Mouse (Mus musculus) hindbrain, embryonic 14.5 days (tissue): ENCODE measurements around the gene Yipf2. TPM values are rescaled to one million over a fixed set of nuclear protein-coding genes. Genes with fewer than 3 reads are reported as not detected.
"Not testable (repeated sequence)": the region's sequence is repeated elsewhere in the genome, so short reads cannot be mapped to it uniquely, and the experiment has no call there.

ENCODE experiments used
- ATAC-seq: fragments of 200-750 bp; cut with Nextera tagmentation; 2 replicates; pipeline ENCODE4 v1.8.0; 2017; ENCODE audit warnings: moderate number of reproducible peaks, mild to moderate bottlenecking, moderate TSS enrichment, moderate library complexity; ENCODE audit not compliant: low FRiP score
- DNase-seq: peaks from one replicate; pipeline ENCODE4 v3.0.0-alpha.2; 2015; ENCODE audit warnings: low spot score
- H3K27ac ChIP-seq: fragments of 300-500 bp; sonication (generic); 2 replicates; pipeline ENCODE4 v1.5.1; 2014; ENCODE audit warnings: mild to moderate bottlenecking, moderate library complexity
- H3K27me3 ChIP-seq: fragments of 300-500 bp; sonication (generic); 2 replicates; pipeline ENCODE4 v1.6.1; 2014; ENCODE audit warnings: mild to moderate bottlenecking, low read length, mixed read lengths; ENCODE audit not compliant: control insufficient read depth, insufficient read depth
- H3K36me3 ChIP-seq: fragments of 300-500 bp; sonication (generic); replicated peaks from 2 replicates; pipeline ENCODE4 v1.6.1; 2014; ENCODE audit not compliant: control insufficient read depth, insufficient read depth
- H3K4me1 ChIP-seq: fragments of 300-500 bp; sonication (generic); replicated peaks from 2 replicates; pipeline ENCODE4 v1.6.1; 2014; ENCODE audit warnings: antibody characterized with exemption, low read length, mixed read lengths; ENCODE audit not compliant: control insufficient read depth, insufficient read depth
- H3K4me2 ChIP-seq: fragments of 300-500 bp; sonication (generic); replicated peaks from 2 replicates; pipeline ENCODE4 v1.6.1; 2014; ENCODE audit warnings: mild to moderate bottlenecking, moderate library complexity
- H3K4me3 ChIP-seq: fragments of 300-500 bp; sonication (generic); replicated peaks from 2 replicates; pipeline ENCODE4 v1.5.1; 2014; ENCODE audit warnings: mild to moderate bottlenecking, low read length
- H3K9ac ChIP-seq: fragments of 300-500 bp; sonication (generic); 2 replicates; pipeline ENCODE4 v1.6.1; 2014
- H3K9me3 ChIP-seq: fragments of 300-500 bp; sonication (generic); 2 replicates; pipeline ENCODE4 v1.6.1; 2016; ENCODE audit warnings: low read length; ENCODE audit not compliant: control insufficient read depth
- WGBS: fragments of 180-500 bp; shearing (Covaris S2); extraction: QIAGEN DNeasy Blood & Tissue Kit; methylation state at CpG from one replicate; pipeline ENCODE4 v1.1.7; 2014; 5-methylcytosine and 5-hydroxymethylcytosine counted together
- polyA plus RNA-seq: library from polyadenylated mRNA; unstranded; fragments of >200 nt; fragmentation: Nextera tagmentation; extraction: Ambion mirVana; gene quantifications from 2 replicates; pipeline ENCODE4 v1.2.1, GENCODE M21; 2014

Gene Yipf2
- polyA plus RNA-seq, 1 experiment from 2014 or later: 17.2 TPM

DNA sequence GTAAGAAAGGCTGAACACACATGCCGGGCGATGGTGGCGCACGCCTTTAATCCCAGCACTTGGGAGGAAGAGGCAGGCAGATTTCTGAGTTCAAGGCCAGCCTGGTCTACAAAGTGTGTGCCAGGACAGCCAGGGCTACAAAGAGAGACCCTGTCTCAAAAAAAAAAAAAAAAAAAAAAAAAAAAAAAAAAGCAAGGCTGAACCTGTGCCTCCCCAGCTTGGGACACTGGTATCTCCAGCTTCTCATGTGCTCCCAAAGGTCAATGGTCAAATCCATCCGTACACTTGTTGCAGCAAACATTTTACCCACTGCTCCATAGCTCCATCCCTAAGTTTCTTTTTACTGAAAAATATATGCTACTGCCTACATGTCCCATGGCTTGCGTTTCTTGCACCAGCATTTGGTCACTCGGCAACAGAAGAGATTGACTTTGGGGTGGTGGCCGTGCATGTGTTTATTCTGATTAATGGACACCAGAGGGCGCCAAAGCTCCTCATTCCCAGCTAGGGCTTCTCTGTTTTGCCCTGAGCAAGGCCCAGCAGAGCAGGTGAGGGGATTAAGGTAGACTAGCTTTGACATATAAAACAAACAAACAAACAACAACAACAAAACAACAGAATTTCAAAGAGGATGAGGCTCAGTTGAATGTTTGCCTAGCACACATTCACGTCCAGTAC is 9.2 kb upstream of the Yipf2 start:
- ATAC-seq: peak; percentile 72

DNA sequence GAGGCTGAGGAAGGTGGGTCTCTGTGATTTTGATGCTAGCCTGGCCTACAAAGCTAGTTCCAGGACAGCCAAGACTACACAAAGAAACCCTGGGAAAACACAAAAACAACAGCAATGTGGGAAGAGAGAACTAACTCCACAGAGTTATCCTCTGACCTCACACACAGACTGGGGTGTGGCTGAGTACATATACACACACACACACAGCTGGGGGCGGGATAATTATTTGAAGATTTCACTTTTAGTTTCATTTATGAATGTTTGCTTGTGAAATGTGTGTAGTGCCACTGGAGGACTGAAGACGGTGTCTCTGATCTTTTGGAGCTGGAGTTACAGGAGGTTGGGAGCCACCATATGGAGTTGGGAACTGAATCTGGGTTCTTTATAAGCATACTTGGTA is 8.4 kb upstream of the Yipf2 start:
- Histone ChIP-seq H3K27me3 (no peaks in the 10 kb centered on the region), H3K4me2 (no peak overlapping the region)
- 89% methylated on average over 2 of the region's 2 CpGs for WGBS

More for the DNA sequence above, 9.2 kb upstream of the Yipf2 start:
- Histone ChIP-seq H3K27ac (no peak overlapping the region), H3K36me3 (0 out of 2 replicates have a peak, but pooled peaks cover under 1% of the 10 kb centered on the region), H3K9me3 (no peaks in the 10 kb centered on the region), H3K4me1 (no peaks in the 10 kb centered on the region), H3K4me3 (no peak overlapping the region), H3K9ac (no peak overlapping the region), H3K4me2 (no peak overlapping the region), H3K27me3 (no peaks in the 10 kb centered on the region)
- WGBS: 51% methylated on average over 10 of the region's 10 CpGs
- peak; percentile 85 for DNase-seq

DNA sequence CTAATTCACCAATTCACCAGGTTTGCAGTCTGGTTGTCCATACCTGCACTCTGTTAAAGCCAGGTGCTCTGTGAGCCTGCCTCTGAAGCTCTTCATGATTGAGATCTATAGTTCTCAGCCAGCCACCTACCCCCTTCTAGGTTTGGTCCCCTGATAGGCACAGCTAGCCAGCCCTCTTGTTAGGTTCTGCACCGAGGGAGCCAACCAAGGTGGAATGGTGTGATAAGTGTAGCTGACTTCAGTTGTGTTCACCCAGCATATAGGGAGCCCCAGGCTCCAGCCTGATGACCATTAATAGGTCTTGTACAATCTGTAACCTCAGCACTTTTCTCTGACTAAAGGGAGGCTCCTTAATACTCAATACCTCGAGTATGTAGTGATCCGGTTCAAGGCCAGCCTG is 7.6 kb upstream of the Yipf2 start:
- no peaks in the 10 kb centered on the region for H3K27me3 ChIP-seq
- no peaks in the 10 kb centered on the region for H3K9me3 ChIP-seq
- H3K4me3 ChIP-seq: no peak overlapping the region
- no peak overlapping the region for H3K9ac ChIP-seq
- peaks cover 2% of the 10 kb centered on the region; the same call in 1 of the 2 replicates for H3K4me1 ChIP-seq
- no peak for DNase-seq
- H3K36me3 ChIP-seq: peaks cover 15% of the 10 kb centered on the region; the same call in 1 of the 2 replicates
- no peak overlapping the region for H3K27ac ChIP-seq
- 85% methylated on average over 3 of the region's 3 CpGs for WGBS
- no peak overlapping the region for H3K4me2 ChIP-seq
- no peak for ATAC-seq

More for the DNA sequence above, 8.4 kb upstream of the Yipf2 start:
- Histone ChIP-seq H3K9me3 (no peaks in the 10 kb centered on the region), H3K36me3 (peaks cover 7% of the 10 kb centered on the region; the same call in 1 of the 2 replicates), H3K9ac (no peak overlapping the region), H3K27ac (no peak overlapping the region), H3K4me1 (no peaks in the 10 kb centered on the region), H3K4me3 (no peak overlapping the region)
- DNase-seq (no peak), ATAC-seq (no peak)

DNA sequence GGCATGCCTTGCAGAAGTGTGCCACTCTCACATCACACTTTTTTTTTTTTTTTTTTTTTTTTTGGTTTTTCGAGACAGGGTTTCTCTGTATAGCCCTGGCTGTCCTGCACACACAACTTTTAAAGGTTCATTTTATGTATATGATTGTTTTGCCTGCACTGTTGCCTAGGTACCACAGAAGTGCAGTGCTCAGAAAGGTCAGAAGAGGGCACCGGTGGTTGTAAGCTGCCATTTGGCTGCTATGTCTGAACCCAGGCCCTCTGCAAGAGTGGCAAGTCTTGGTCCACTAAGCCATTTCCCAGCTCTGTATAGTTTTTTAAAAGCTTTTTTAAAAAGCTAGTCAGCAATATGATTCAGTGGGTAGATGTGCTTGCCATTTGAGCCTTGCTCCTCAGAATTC is 5.6 kb upstream of the Yipf2 start:
- no peak overlapping the region for H3K4me3 ChIP-seq
- H3K4me2 ChIP-seq: no peak overlapping the region
- H3K9ac ChIP-seq: no peak overlapping the region
- peaks cover 22% of the 10 kb centered on the region for H3K4me1 ChIP-seq
- no peaks in the 10 kb centered on the region for H3K27me3 ChIP-seq
- 25% methylated on average over 2 of the region's 2 CpGs for WGBS
- no peak for ATAC-seq
- DNase-seq: no peak
- H3K27ac ChIP-seq: no peak overlapping the region
- no peaks in the 10 kb centered on the region for H3K9me3 ChIP-seq
- peaks cover 22% of the 10 kb centered on the region; the same call in 1 of the 2 replicates for H3K36me3 ChIP-seq

DNA sequence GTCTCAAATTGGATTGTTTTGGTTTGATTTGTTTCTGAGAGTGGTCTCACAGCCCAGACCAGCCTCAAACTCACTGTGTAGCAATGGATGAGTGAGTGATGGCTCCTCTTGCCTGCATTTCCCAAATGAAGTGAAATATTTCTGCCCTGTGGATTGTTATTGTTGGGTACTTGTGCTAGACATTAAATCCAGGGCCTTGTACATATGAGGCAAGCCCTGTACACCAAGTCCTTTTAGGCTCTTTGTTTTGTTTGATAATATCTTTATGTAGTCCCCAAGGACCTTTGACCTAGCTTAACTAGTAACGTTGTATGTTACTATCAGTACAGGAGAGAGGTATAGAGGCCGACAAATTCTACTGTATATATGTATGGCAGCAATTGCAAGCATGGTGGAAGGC is 2.2 kb upstream of the Yipf2 start:
- Histone ChIP-seq H3K4me3 (no peak overlapping the region), H3K27ac (no peak overlapping the region), H3K4me1 (peaks cover 31% of the 10 kb centered on the region), H3K4me2 (peak overlapping the region; percentile 87; the same call in 1 of the 2 replicates), H3K36me3 (peaks cover 26% of the 10 kb centered on the region), H3K27me3 (no peaks in the 10 kb centered on the region), H3K9ac (0 out of 2 replicates have a peak overlapping the region, but pooled peaks have one; percentile 11), H3K9me3 (no peaks in the 10 kb centered on the region)
- 93% methylated on average over 2 of the region's 2 CpGs for WGBS
- no peak for DNase-seq
- ATAC-seq: no peak

DNA sequence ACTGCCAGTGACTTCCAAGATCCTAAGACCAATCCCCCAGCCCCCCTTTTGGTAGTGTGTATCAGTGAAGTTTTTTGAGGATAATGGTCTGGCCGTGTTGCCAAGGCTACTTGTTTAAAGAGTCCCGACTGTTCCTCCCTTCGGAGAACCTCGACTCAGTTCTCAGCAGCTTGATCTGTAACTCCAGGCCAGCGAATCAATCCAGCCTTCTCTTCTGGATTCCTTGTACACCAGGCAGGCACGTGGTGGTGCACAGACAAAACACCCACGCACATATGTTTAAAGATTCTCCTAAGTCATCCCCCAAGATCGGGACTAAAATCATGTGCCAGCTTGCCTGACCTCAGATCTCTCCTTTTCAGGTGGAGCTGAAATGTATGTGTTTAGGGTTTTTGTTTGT is 1.7 kb upstream of the Yipf2 start:
- peak overlapping the region; percentile 90; the same call in 1 of the 2 replicates for H3K9ac ChIP-seq
- peak overlapping the region; percentile 94 for H3K4me3 ChIP-seq

DNA sequence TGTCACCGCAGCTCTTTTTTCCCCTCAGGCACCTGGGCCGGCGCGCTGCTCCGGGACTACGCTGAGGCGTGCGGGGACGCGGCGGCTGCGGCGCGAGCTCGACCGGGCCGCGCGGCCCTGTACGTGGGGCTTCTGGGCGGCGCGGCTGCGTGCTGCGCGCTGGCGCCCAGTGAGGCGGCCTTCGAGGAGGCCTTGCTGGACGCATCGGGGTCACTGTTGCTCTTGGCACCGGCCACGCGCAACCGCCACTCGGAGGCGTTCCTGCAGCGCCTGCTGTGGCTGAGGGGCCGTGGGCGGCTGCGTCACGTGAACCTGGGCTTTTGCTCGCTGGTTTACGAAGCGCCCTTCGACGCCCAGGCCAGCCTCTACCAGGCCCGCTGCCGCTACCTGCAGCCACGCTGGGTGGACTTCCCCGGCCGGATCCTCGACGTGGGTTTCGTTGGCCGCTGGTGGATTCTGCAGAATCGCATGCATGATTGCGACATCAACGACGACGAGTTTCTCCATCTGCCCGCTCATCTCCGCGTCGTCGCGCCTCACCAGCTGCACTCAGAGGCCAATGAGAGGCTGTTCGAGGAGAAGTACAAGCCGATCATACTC is 594 bp upstream of the Yipf2 start:
- Histone ChIP-seq H3K4me3 (peak overlapping the region; percentile 94), H3K36me3 (peaks cover 42% of the 10 kb centered on the region), H3K9me3 (no peaks in the 10 kb centered on the region), H3K4me1 (peaks cover 31% of the 10 kb centered on the region), H3K4me2 (peak overlapping the region; percentile 87), H3K9ac (peak overlapping the region; percentile 90), H3K27ac (peak overlapping the region; percentile 86), H3K27me3 (no peaks in the 10 kb centered on the region)
- ATAC-seq (peak; percentile 71), DNase-seq (no peak)
- WGBS: 1% methylated on average over 68 of the region's 69 CpGs

More for the DNA sequence above, 1.7 kb upstream of the Yipf2 start:
- H3K9me3 ChIP-seq, H3K27me3 ChIP-seq, ATAC-seq, DNase-seq, H3K27ac ChIP-seq: not testable (repeated sequence)
- peaks cover 31% of the 10 kb centered on the region for H3K36me3 ChIP-seq
- H3K4me1 ChIP-seq: peaks cover 31% of the 10 kb centered on the region
- WGBS: 92% methylated on average over 8 of the region's 8 CpGs
- peak overlapping the region; percentile 87 for H3K4me2 ChIP-seq

DNA sequence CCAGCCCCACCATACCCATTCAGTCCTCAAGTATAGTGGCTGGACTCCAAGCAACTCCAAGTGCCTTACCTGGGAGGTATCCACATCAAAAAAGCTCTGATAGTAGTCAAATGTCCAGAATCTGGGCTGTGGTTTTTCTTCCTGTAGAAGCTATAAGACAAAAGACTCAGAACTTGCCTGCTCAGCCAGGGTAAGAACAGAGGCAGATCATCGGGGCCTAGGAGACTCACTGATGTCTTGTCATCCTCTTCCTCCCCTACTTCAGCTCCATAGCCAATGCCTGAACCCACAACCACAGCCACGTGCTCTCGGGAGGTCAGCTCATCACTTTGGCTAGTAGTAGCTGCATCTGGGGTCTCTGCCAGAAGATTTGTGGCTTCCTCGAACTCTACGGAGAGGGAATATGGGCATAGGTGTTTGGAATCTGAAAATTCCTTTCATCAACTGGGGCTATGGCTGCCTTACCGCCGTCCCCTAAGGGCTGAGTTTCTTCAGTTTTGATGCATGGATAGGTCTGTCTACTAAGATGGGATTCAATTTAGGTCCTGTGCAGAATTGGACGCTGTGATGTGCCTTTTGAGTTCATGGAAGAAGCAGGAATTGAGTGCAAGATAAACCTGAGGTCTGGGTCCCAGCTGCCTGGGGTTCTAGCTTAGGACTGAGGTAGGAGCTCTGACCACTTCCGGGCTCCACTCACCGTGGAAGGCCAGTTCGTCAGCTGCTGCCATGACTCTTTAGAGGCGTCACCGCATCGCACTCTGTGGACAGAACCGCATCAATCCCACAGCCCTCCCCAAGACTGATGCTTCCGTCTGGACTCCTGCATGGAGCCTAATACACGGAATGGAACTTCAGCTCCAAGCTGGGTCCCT is 561 bp downstream of the Yipf2 start:
- Histone ChIP-seq H3K9ac (peak overlapping the region; percentile 90), H3K27me3 (no peaks in the 10 kb centered on the region), H3K36me3 (peaks cover 54% of the 10 kb centered on the region), H3K27ac (peak overlapping the region; percentile 86), H3K4me1 (peaks cover 31% of the 10 kb centered on the region), H3K4me2 (peak overlapping the region; percentile 87), H3K4me3 (peak overlapping the region; percentile 94), H3K9me3 (no peaks in the 10 kb centered on the region)
- 21% methylated on average over 17 of the region's 17 CpGs for WGBS
- ATAC-seq: peak; percentile 78
- no peak for DNase-seq
